In genomic region chr3:26002367-26002766, GRCm38 (mm10) we compare ENCODE assay signal across 12 mouse cellular contexts.
DNase-seq lines count a peak whose midpoint lies in the region; ATAC-seq and TF ChIP-seq lines count a peak whose summit lies in the region.
"Had no signal": no experiment of that assay in that cellular context is flagged by ENCODE, and none has a peak within 500 bp of the region (broad histone marks: within the 10 kb centered on the region; RNA-seq: fewer than 3 reads in every experiment).

No protein-coding gene starts in this region.

- no peaks in the 10 kb centered on the region for H3K27me3 ChIP-seq in kidney, postnatal 0 days (ENCODE audit: insufficient read depth, low read length)
- H3K27me3 ChIP-seq in kidney, embryonic 15.5 days: no peaks in the 10 kb centered on the region
- H3K27me3 ChIP-seq: embryonic facial prominence, embryonic 15.5 days; hindbrain, embryonic 12.5 days; liver, embryonic 13.5 days had no signal

- no peaks in the 10 kb centered on the region for H3K4me1 ChIP-seq in kidney, postnatal 0 days (replicated peaks; ENCODE audit: insufficient read depth, low read length)
- H3K4me1 ChIP-seq in kidney, embryonic 15.5 days: no peaks in the 10 kb centered on the region
- H3K4me1 ChIP-seq: embryonic facial prominence, embryonic 15.5 days; hindbrain, embryonic 12.5 days; liver, embryonic 13.5 days had no signal

- WGBS in kidney, postnatal 0 days: 24% methylated on average over 2 of the region's 2 CpGs
- 34% methylated on average over 2 of the region's 2 CpGs for WGBS in kidney, embryonic 15.5 days

- no peak for ATAC-seq in kidney, postnatal 0 days (replicated peaks; ENCODE audit: low FRiP score, low read depth)
- no peak for ATAC-seq in kidney, embryonic 15.5 days (replicated peaks; ENCODE audit: low FRiP score)
- ATAC-seq in monocyte, adult 5-6 weeks (replicated peaks; ENCODE audit: insufficient number of reproducible peaks, low FRiP score, low TSS enrichment, poor library complexity, severe bottlenecking): no peak

- H3K36me3 ChIP-seq in kidney, postnatal 0 days (ENCODE audit: insufficient read depth, low read length): no peaks in the 10 kb centered on the region
- H3K36me3 ChIP-seq in kidney, embryonic 15.5 days: no peaks in the 10 kb centered on the region
- H3K36me3 ChIP-seq: embryonic facial prominence, embryonic 15.5 days; hindbrain, embryonic 12.5 days; liver, embryonic 13.5 days had no signal

- H3K9me3 ChIP-seq in kidney, postnatal 0 days (replicated peaks; ENCODE audit: low read length): no peaks in the 10 kb centered on the region
- H3K9me3 ChIP-seq in kidney, embryonic 15.5 days (replicated peaks): no peaks in the 10 kb centered on the region
- H3K9me3 ChIP-seq: embryonic facial prominence, embryonic 15.5 days; hindbrain, embryonic 12.5 days; liver, embryonic 13.5 days had no signal

- H3K9ac ChIP-seq in kidney, postnatal 0 days (ENCODE audit: low read depth, low read length): no peak overlapping the region
- H3K9ac ChIP-seq in kidney, embryonic 15.5 days: no peak overlapping the region
- H3K9ac ChIP-seq: embryonic facial prominence, embryonic 15.5 days; hindbrain, embryonic 12.5 days; liver, embryonic 13.5 days had no signal

- no peak overlapping the region for H3K4me3 ChIP-seq in kidney, postnatal 0 days (replicated peaks; ENCODE audit: low read depth, low read length)
- no peak overlapping the region for H3K4me3 ChIP-seq in kidney, embryonic 15.5 days (replicated peaks)
- H3K4me3 ChIP-seq: embryonic facial prominence, embryonic 15.5 days; hindbrain, embryonic 12.5 days; liver, embryonic 13.5 days had no signal

- TF ChIP-seq CTCF in kidney, postnatal 0 days (IDR thresholded peaks at IDR 0.05; ENCODE audit: low read depth): peak; percentile 63

- DNase-seq in cerebellum, adult 18-20 months: peak; percentile 30 to 37
- DNase-seq in cerebellum, adult 11 months: no peak
- peak; percentile 21 for DNase-seq in kidney, postnatal 0 days (ENCODE audit: low spot score)
- DNase-seq in testis, postnatal 10 days (ENCODE audit: low spot score): peak; percentile 42
- no peak for DNase-seq in testis, postnatal 14 days (ENCODE audit: low spot score)
- DNase-seq in adrenal gland, postnatal 36 days: no peak
- DNase-seq: gastrocnemius, postnatal 36 days; liver, embryonic 13.5 days had no signal

- H3K4me2 ChIP-seq in kidney, postnatal 0 days (ENCODE audit: low read length): no peak overlapping the region
- no peak overlapping the region for H3K4me2 ChIP-seq in kidney, embryonic 15.5 days
- H3K4me2 ChIP-seq: embryonic facial prominence, embryonic 15.5 days; hindbrain, embryonic 12.5 days; liver, embryonic 13.5 days had no signal

- H3K27ac ChIP-seq in kidney, postnatal 0 days: no peak overlapping the region
- no peak overlapping the region for H3K27ac ChIP-seq in kidney, embryonic 15.5 days
- H3K27ac ChIP-seq: embryonic facial prominence, embryonic 15.5 days; hindbrain, embryonic 12.5 days; liver, embryonic 13.5 days had no signal

Comparison
In these comparisons a context has a peak if more than half of its experiments do, and no peak if none do; other contexts are left out.
1. DNase-seq: peak in cerebellum, adult 18-20 months (2 of 2), kidney, postnatal 0 days (single experiment) and testis, postnatal 10 days (single experiment); none in cerebellum, adult 11 months (single experiment), testis, postnatal 14 days (single experiment) and adrenal gland, postnatal 36 days (0 of 2).